In genomic region chr10:123800067-123800691, GRCm38 (mm10) we compare ENCODE assay signal across 12 mouse cellular contexts.
DNase-seq lines count a peak whose midpoint lies in the region; ATAC-seq and TF ChIP-seq lines count a peak whose summit lies in the region.
"Had no signal": no experiment of that assay in that cellular context is flagged by ENCODE, and none has a peak within 500 bp of the region (broad histone marks: within the 10 kb centered on the region; RNA-seq: fewer than 3 reads in every experiment).

No protein-coding gene starts in this region.

- ATAC-seq in heart, postnatal 0 days (ENCODE audit: insufficient read depth, low read depth) = peak; percentile 41; the same call in 1 of the 2 replicates
- ATAC-seq in midbrain, embryonic 12.5 days (ENCODE audit: low FRiP score, low read depth) = peak; percentile 54; the same call in 1 of the 2 replicates
- no peak for ATAC-seq in midbrain, embryonic 11.5 days (ENCODE audit: low FRiP score)
- peak; percentile 77 for ATAC-seq in forebrain, embryonic 14.5 days
- no peak for ATAC-seq in midbrain, embryonic 16.5 days

- peak overlapping the region; percentile 18; the same call in 1 of the 2 replicates for H3K4me2 ChIP-seq in heart, postnatal 0 days (ENCODE audit: low read depth, low read length)
- no peak overlapping the region for H3K4me2 ChIP-seq in midbrain, embryonic 12.5 days (replicated peaks)
- no peak overlapping the region for H3K4me2 ChIP-seq in midbrain, embryonic 11.5 days
- H3K4me2 ChIP-seq in forebrain, embryonic 14.5 days (ENCODE audit: low read length) = peak overlapping the region; percentile 33
- H3K4me2 ChIP-seq in midbrain, embryonic 16.5 days (ENCODE audit: low read length) = peak overlapping the region; percentile 20

- H3K4me1 ChIP-seq in heart, postnatal 0 days (ENCODE audit: control insufficient read depth, insufficient read depth) = no peaks in the 10 kb centered on the region
- H3K4me1 ChIP-seq in midbrain, embryonic 12.5 days = peaks cover 4% of the 10 kb centered on the region; the same call in 1 of the 2 replicates
- H3K4me1 ChIP-seq in midbrain, embryonic 11.5 days (ENCODE audit: control insufficient read depth, insufficient read depth, low read length) = no peaks in the 10 kb centered on the region
- peaks cover 3% of the 10 kb centered on the region; the same call in 1 of the 2 replicates for H3K4me1 ChIP-seq in forebrain, embryonic 14.5 days (ENCODE audit: control insufficient read depth, insufficient read depth, low read length)
- H3K4me1 ChIP-seq in midbrain, embryonic 16.5 days (ENCODE audit: control insufficient read depth, insufficient read depth, low read length) = 0 out of 2 replicates have a peak, but pooled peaks cover 2% of the 10 kb centered on the region
- H3K4me1 ChIP-seq: megakaryocyte, embryonic 14.5 days had no signal

- H3K9ac ChIP-seq in heart, postnatal 0 days (replicated peaks; ENCODE audit: low read depth, low read length) = no peak overlapping the region
- H3K9ac ChIP-seq in midbrain, embryonic 12.5 days (replicated peaks) = no peak overlapping the region
- H3K9ac ChIP-seq in midbrain, embryonic 11.5 days (ENCODE audit: low read length) = no peak overlapping the region
- no peak overlapping the region for H3K9ac ChIP-seq in forebrain, embryonic 14.5 days (ENCODE audit: low read length)
- no peak overlapping the region for H3K9ac ChIP-seq in midbrain, embryonic 16.5 days (ENCODE audit: low read depth, low read length)

- no peaks in the 10 kb centered on the region for H3K36me3 ChIP-seq in heart, postnatal 0 days (replicated peaks; ENCODE audit: control insufficient read depth, insufficient read depth, low read length)
- H3K36me3 ChIP-seq in midbrain, embryonic 12.5 days = no peaks in the 10 kb centered on the region
- H3K36me3 ChIP-seq in midbrain, embryonic 11.5 days (ENCODE audit: control insufficient read depth, insufficient read depth, low read length) = no peaks in the 10 kb centered on the region
- no peaks in the 10 kb centered on the region for H3K36me3 ChIP-seq in forebrain, embryonic 14.5 days (ENCODE audit: control insufficient read depth, insufficient read depth, low read length)
- H3K36me3 ChIP-seq in midbrain, embryonic 16.5 days (ENCODE audit: control insufficient read depth, insufficient read depth, low read length) = no peaks in the 10 kb centered on the region

- H3K4me3 ChIP-seq in heart, postnatal 0 days (ENCODE audit: low read depth, low read length) = peak overlapping the region; percentile 2; the same call in 1 of the 2 replicates
- no peak overlapping the region for H3K4me3 ChIP-seq in midbrain, embryonic 12.5 days
- H3K4me3 ChIP-seq in midbrain, embryonic 11.5 days (ENCODE audit: low read depth, low read length) = no peak overlapping the region
- no peak overlapping the region for H3K4me3 ChIP-seq in forebrain, embryonic 14.5 days (ENCODE audit: low read depth, low read length)
- H3K4me3 ChIP-seq in midbrain, embryonic 16.5 days (ENCODE audit: low read depth, low read length) = no peak overlapping the region
- H3K4me3 ChIP-seq: heart, adult 2 months had no signal

- DNase-seq in heart, postnatal 0 days (ENCODE audit: low spot score) = peak; percentile 17
- DNase-seq in heart, postnatal 10 days = no peak
- no peak for DNase-seq in midbrain, embryonic 11.5 days (ENCODE audit: low spot score, missing footprints)
- DNase-seq in forebrain, embryonic 14.5 days (ENCODE audit: low spot score) = peak; percentile 26
- no peak for DNase-seq in layer of hippocampus, postnatal 36 days
- DNase-seq in cerebellum, adult 9-10 months = no peak
- DNase-seq: heart, adult 2 months; kidney, postnatal 25 days; thymus, adult 2 months had no signal

- TF ChIP-seq CTCF in heart, postnatal 0 days (IDR thresholded peaks at IDR 0.05; ENCODE audit: low read depth) = no peak

- intact Hi-C loops in heart, postnatal 10 days (cut with DNase I) = no loop called here

- WGBS in heart, postnatal 0 days = 46% methylated on average over 18 of the region's 18 CpGs
- WGBS in midbrain, embryonic 12.5 days = 62% methylated on average over 18 of the region's 18 CpGs
- 70% methylated on average over 18 of the region's 18 CpGs for WGBS in midbrain, embryonic 11.5 days
- 13% methylated on average over 18 of the region's 18 CpGs for WGBS in forebrain, embryonic 14.5 days
- WGBS in midbrain, embryonic 16.5 days = 45% methylated on average over 18 of the region's 18 CpGs

- no peak for TF ChIP-seq EP300 in heart, postnatal 0 days (IDR thresholded peaks at IDR 0.05; ENCODE audit: low read depth)

- no peaks in the 10 kb centered on the region for H3K9me3 ChIP-seq in heart, postnatal 0 days (replicated peaks; ENCODE audit: control insufficient read depth, low read length)
- H3K9me3 ChIP-seq in midbrain, embryonic 12.5 days = no peaks in the 10 kb centered on the region
- H3K9me3 ChIP-seq in midbrain, embryonic 11.5 days (ENCODE audit: control insufficient read depth, low read length) = no peaks in the 10 kb centered on the region
- no peaks in the 10 kb centered on the region for H3K9me3 ChIP-seq in forebrain, embryonic 14.5 days (replicated peaks; ENCODE audit: control insufficient read depth, low read length)
- H3K9me3 ChIP-seq in midbrain, embryonic 16.5 days (replicated peaks; ENCODE audit: control insufficient read depth, low read length, poor library complexity, severe bottlenecking) = no peaks in the 10 kb centered on the region

- H3K27me3 ChIP-seq in heart, postnatal 0 days (ENCODE audit: control insufficient read depth, insufficient read depth, low read length) = no peaks in the 10 kb centered on the region
- H3K27me3 ChIP-seq in midbrain, embryonic 12.5 days = no peaks in the 10 kb centered on the region
- no peaks in the 10 kb centered on the region for H3K27me3 ChIP-seq in midbrain, embryonic 11.5 days (ENCODE audit: control insufficient read depth, insufficient read depth, low read length)
- no peaks in the 10 kb centered on the region for H3K27me3 ChIP-seq in forebrain, embryonic 14.5 days (replicated peaks; ENCODE audit: control insufficient read depth, insufficient read depth, low read length)
- H3K27me3 ChIP-seq in midbrain, embryonic 16.5 days (ENCODE audit: control insufficient read depth, insufficient read depth, low read depth, low read length) = no peaks in the 10 kb centered on the region
- H3K27me3 ChIP-seq: megakaryocyte, embryonic 14.5 days had no signal

- H3K27ac ChIP-seq in heart, postnatal 0 days (ENCODE audit: low read depth) = no peak overlapping the region
- no peak overlapping the region for H3K27ac ChIP-seq in midbrain, embryonic 12.5 days (replicated peaks)
- no peak overlapping the region for H3K27ac ChIP-seq in midbrain, embryonic 11.5 days (ENCODE audit: low read depth, low read length)
- no peak overlapping the region for H3K27ac ChIP-seq in forebrain, embryonic 14.5 days (ENCODE audit: low read depth, low read length)
- H3K27ac ChIP-seq in midbrain, embryonic 16.5 days (ENCODE audit: low read length) = no peak overlapping the region
- H3K27ac ChIP-seq: heart, adult 2 months had no signal

Comparison
In these comparisons a context has a peak if more than half of its experiments do, and no peak if none do; other contexts are left out.
1. ATAC-seq: peak in heart, postnatal 0 days (single experiment), midbrain, embryonic 12.5 days (single experiment) and forebrain, embryonic 14.5 days (single experiment); none in midbrain, embryonic 11.5 days (single experiment) and midbrain, embryonic 16.5 days (single experiment).
2. DNase-seq: peak in heart, postnatal 0 days (single experiment) and forebrain, embryonic 14.5 days (single experiment); none in heart, postnatal 10 days (0 of 2), midbrain, embryonic 11.5 days (single experiment), layer of hippocampus, postnatal 36 days (0 of 2) and cerebellum, adult 9-10 months (single experiment).
3. H3K4me2 ChIP-seq: peak in heart, postnatal 0 days (single experiment), forebrain, embryonic 14.5 days (single experiment) and midbrain, embryonic 16.5 days (single experiment); none in midbrain, embryonic 12.5 days (single experiment) and midbrain, embryonic 11.5 days (single experiment).